Mouse (Mus musculus) kidney, adult 2 months (tissue): ENCODE data around the gene Zfp652.

Experiments
- CTCF ChIP-seq: fragments of 200-500 bp; conservative IDR thresholded peaks from 2 replicates; pipeline ENCODE4 v1.5.1; 2011; ENCODE audit warnings: low read depth, mild to moderate bottlenecking, control low read depth, low read length, moderate library complexity, mixed read lengths; ENCODE audit not compliant: insufficient read depth, insufficient read length
- POLR2A ChIP-seq: fragments of 200-500 bp; IDR thresholded peaks from one replicate; pipeline ENCODE4 v1.6.1; 2011; ENCODE audit warnings: low read depth, low read length, control low read depth

- TF ChIP-seq POLR2A (no peak), CTCF (no peak)
Observed at GRCm38 (mm10) chr11:95783958-95784357, 71.5 kb downstream of the Zfp652 start.
